Mouse (Mus musculus) C2C12 (cell line): ENCODE data around the gene Eid2. TPM values are rescaled to one million over a fixed set of nuclear protein-coding genes. Genes with fewer than 3 reads are reported as not detected.

Experiments used
- H3K27me3 ChIP-seq: one replicate; pipeline ENCODE4 v1.6.1; 2011; ENCODE audit not compliant: control insufficient read depth, insufficient read depth, insufficient read length
- H3K36me3 ChIP-seq: one replicate; pipeline ENCODE4 v1.6.1; 2011; ENCODE audit not compliant: control insufficient read depth, insufficient read depth
- H3K4me3 ChIP-seq: one replicate; pipeline ENCODE4 v1.5.1; 2011; ENCODE audit warnings: mild to moderate bottlenecking, control low read depth; ENCODE audit not compliant: poor library complexity, insufficient read depth, severe bottlenecking
- H3K79me2 ChIP-seq: one replicate; pipeline ENCODE4 v1.6.1; 2011; ENCODE audit not compliant: control insufficient read depth, insufficient read depth
- H3K79me3 ChIP-seq: one replicate; pipeline ENCODE4 v1.6.1; 2011; ENCODE audit warnings: low read depth, control low read depth
- H3ac ChIP-seq: one replicate; pipeline ENCODE3; 2011; ENCODE audit warnings: low read depth; ENCODE audit not compliant: control insufficient read depth, insufficient read length
- CEBPB ChIP-seq: IDR thresholded peaks from one replicate; pipeline ENCODE4 v1.6.1; 2011; ENCODE audit warnings: low read depth, mild to moderate bottlenecking, control low read depth, moderate library complexity
- CTCF ChIP-seq: IDR thresholded peaks from one replicate; pipeline ENCODE4 v1.5.1; 2011; ENCODE audit not compliant: control insufficient read depth, insufficient read depth, insufficient read length
- FOSL1 ChIP-seq: IDR thresholded peaks from one replicate; pipeline ENCODE4 v1.8.0; 2011; ENCODE audit warnings: mild to moderate bottlenecking, low read length; ENCODE audit not compliant: poor library complexity, insufficient read depth, severe bottlenecking
- MAX ChIP-seq: IDR thresholded peaks from one replicate; pipeline ENCODE4 v1.6.1; 2011; ENCODE audit warnings: mild to moderate bottlenecking, control low read depth
- MYOD1 ChIP-seq: IDR thresholded peaks from one replicate; pipeline ENCODE4 v1.6.1; 2011; ENCODE audit warnings: low read depth; ENCODE audit not compliant: control insufficient read depth, insufficient read length
- MYOG ChIP-seq: IDR thresholded peaks from one replicate; pipeline ENCODE4 v1.6.1; 2011; ENCODE audit not compliant: control insufficient read depth, insufficient read length; ENCODE audit errors: extremely low read depth
- USF1 ChIP-seq: IDR thresholded peaks from one replicate; pipeline ENCODE4 v1.6.1; 2011; ENCODE audit warnings: low read depth, mild to moderate bottlenecking, control low read depth, moderate library complexity
- polyA plus RNA-seq: library from polyadenylated mRNA; unstranded; fragments of >200 nt; fragmentation: generic; extraction: Trizol; gene quantifications from one replicate; pipeline ENCODE4 v1.2.1, GENCODE M21; 2012; ENCODE audit warnings: missing spikeins

Gene Eid2
- polyA plus RNA-seq, 1 experiment: 6.9 TPM

- Histone ChIP-seq H3K4me3 (no peak overlapping the region), H3ac (no peak overlapping the region), H3K79me3 (no peaks in the 10 kb centered on the region), H3K79me2 (no peaks in the 10 kb centered on the region), H3K27me3 (peaks cover 75% of the 10 kb centered on the region), H3K36me3 (no peaks in the 10 kb centered on the region)
- TF ChIP-seq MYOD1 (no peak), CEBPB (no peak), MAX (no peak), USF1 (no peak), CTCF (no peak), MYOG (no peak), FOSL1 (no peak)
Measured at GRCm38 (mm10) chr7:28290165-28290564, 22.5 kb downstream of the Eid2 start.

GRCm38 (mm10) chr7:28290638-28291590 is 23.2 kb downstream of the Eid2 start, which contains the start of gene Selenov:
TSS of gene Selenov (minus strand) at chr7:28291186.
- Histone ChIP-seq H3K79me2 (no peaks in the 10 kb centered on the region), H3K4me3 (no peak within 1 kb of the TSS), H3ac (no peak within 1 kb of the TSS), H3K79me3 (no peaks in the 10 kb centered on the region), H3K27me3 (peaks cover 77% of the 10 kb centered on the region), H3K36me3 (no peaks in the 10 kb centered on the region)
- no peak for TF ChIP-seq MYOG
- no peak for TF ChIP-seq MYOD1
- no peak for TF ChIP-seq MAX
- no peak for TF ChIP-seq USF1
- no peak for TF ChIP-seq CTCF
- no peak for TF ChIP-seq CEBPB
- TF ChIP-seq FOSL1: no peak

- H3K79me2 ChIP-seq: no peaks in the 10 kb centered on the region
- H3K27me3 ChIP-seq: peaks cover 74% of the 10 kb centered on the region
- no peak overlapping the region for H3ac ChIP-seq
- no peaks in the 10 kb centered on the region for H3K79me3 ChIP-seq
- TF ChIP-seq CTCF: no peak
- TF ChIP-seq CEBPB: no peak
- no peak for TF ChIP-seq MYOG
- TF ChIP-seq FOSL1: no peak
- no peak for TF ChIP-seq MYOD1
- no peak for TF ChIP-seq MAX
- no peak for TF ChIP-seq USF1
- H3K36me3 ChIP-seq: no peaks in the 10 kb centered on the region
- H3K4me3 ChIP-seq: no peak overlapping the region
Measured at GRCm38 (mm10) chr7:28294481-28294880, 26.8 kb downstream of the Eid2 start.

GRCm38 (mm10) chr7:28298837-28299625 is 31.4 kb downstream of the Eid2 start:
- Histone ChIP-seq H3K27me3 (peaks cover 53% of the 10 kb centered on the region), H3K79me2 (no peaks in the 10 kb centered on the region), H3ac (no peak overlapping the region), H3K4me3 (no peak overlapping the region), H3K79me3 (no peaks in the 10 kb centered on the region), H3K36me3 (no peaks in the 10 kb centered on the region)
- TF ChIP-seq USF1: no peak
- TF ChIP-seq MYOG: no peak
- TF ChIP-seq FOSL1: no peak
- TF ChIP-seq MYOD1: no peak
- no peak for TF ChIP-seq CEBPB
- TF ChIP-seq MAX: no peak
- TF ChIP-seq CTCF: no peak

GRCm38 (mm10) chr7:28301616-28302433 is 34.1 kb downstream of the Eid2 start, which contains the start of gene Dll3:
TSS of gene Dll3 (minus strand) at chr7:28302238.
- no peak for TF ChIP-seq MYOG
- TF ChIP-seq CTCF: peak; percentile 53
- no peak within 1 kb of the TSS for H3K4me3 ChIP-seq
- peaks cover 31% of the 10 kb centered on the region for H3K27me3 ChIP-seq

More at GRCm38 (mm10) chr7:28301616-28302433, 34.1 kb downstream of the Eid2 start, which contains the start of gene Dll3:
- Histone ChIP-seq H3K36me3 (peaks cover 17% of the 10 kb centered on the region), H3K79me2 (no peaks in the 10 kb centered on the region), H3ac (no peak within 1 kb of the TSS), H3K79me3 (no peaks in the 10 kb centered on the region)
